Mouse (Mus musculus): ENCODE measurements around the gene Pcgf2.
"Not testable (repeated sequence)": the region's sequence is repeated elsewhere in the genome, so short reads cannot be mapped to it uniquely, and the experiment has no call there.

The Pcgf2 gene

DNA sequence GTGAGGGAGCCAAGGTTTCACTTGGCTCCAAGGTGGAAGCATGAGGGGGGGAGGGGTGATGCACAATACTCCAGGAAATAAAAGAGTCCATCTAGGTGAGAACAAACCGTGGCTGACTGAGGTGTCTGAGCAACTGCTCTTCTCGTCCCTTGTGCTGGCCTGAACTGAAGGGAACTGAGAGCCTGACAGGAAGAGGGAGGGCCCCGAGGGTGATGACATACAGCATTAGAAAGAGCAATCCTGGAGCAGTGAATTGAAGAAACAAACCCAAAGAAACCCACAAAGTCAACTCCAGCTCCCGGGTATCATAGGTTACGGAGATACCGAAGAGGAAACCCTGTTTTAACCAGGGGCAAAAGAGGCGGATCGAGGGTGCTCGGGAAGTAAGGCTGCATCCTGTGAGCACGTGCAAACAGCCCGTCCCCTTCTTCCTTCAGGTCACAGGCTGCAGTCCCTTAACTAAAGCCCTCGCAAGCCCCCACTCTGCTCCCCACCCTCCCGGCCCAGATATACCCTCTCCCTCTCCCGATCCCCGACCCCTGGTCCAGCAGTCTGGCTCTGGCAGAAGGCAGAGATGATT, 18.1 kb upstream of the Pcgf2 start:
- intact Hi-C loops (cut with DNase I) = no loop called here

DNA sequence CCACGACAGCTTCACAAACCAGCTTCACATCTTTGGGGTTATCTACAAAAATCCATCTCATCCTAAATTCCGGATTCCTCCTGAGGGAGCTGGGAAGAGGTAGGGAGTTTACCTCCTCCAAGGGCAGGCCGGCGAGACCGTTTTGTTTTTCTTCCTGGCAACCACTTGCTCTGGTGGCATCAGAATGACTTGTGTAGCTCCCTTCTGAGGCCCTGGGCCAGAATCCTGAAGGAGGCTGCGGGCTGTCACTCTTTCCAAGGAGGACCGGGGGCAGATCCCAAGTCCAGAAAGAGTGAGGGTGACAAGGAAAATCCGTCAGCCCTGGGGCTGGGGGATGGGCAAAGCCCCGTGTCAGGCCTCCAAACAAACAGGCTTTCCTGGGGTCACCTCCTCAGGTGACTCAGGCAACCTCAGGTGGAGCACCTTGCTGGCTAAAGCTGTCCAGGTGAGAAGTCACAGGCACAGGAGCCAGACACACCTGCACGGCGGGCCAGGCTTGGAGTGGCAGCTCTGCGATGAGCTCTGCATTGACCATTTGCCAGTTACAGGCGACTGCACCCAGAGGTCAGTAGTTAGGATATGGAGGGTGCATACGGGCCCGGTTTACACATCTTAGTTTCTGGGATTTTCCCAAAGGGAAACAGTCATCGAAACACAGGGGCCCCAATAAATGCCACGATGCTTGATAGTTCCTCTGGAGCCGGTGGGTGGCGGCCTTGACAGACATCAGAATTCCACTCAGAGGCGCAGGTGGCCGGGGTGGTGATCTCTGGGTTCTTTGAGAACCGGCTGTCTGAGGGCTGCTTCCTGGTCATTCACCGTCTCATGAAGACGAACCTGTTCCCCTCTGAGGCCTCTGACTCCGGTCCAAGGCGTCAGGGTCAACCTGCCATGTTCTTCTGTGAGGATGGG, 17.3 kb upstream of the Pcgf2 start:
- intact Hi-C loops (cut with DNase I) = no loop called here

DNA sequence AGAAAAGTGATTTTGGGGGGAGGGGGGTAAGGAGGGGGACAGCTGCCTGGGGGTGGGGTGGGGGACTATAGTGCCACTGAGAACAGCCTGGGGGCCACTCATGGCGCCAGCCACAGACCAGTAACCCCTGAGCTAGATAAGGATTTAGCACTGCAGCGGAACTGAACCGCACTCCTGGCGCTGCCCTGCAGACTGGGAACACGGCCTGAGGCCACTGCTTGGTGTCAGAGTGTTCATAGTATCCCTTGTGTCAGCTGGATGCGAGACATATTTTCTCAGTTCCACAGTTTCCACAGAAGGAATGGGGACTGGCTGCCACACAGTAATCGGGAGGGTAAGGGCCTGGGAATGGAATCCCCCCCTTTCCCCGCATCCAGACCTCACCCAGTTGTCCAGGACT, 15.7 kb upstream of the Pcgf2 start:
- intact Hi-C loops (cut with DNase I) = no loop called here

- intact Hi-C loops (cut with DNase I) = no loop called here
Measured at GRCm38 (mm10) chr11:97714784-97715760, 14.8 kb upstream of the Pcgf2 start.

DNA sequence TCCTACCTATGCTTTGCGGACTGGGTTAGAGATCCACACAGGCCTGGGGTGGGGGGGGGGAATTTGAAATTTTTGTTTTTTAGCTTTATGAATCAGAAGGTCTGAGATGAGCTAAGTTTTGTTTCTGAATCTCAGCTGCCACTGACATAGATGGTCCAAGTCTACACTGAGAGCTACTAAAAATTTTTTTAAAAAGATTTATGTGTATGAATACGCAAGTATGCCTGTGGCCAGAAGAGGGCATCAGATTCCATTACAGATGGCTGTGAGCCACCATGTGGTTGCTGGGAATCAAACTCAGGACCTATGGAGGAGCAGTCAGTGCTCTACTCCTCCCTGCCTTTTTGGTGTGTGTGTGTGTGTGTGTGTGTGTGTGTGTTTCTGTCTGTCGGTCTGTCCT, 14.1 kb upstream of the Pcgf2 start:
- intact Hi-C loops (cut with DNase I) = no loop called here

- intact Hi-C loops (cut with DNase I) = no loop called here
Measured at GRCm38 (mm10) chr11:97713896-97714295, 13.6 kb upstream of the Pcgf2 start.

DNA sequence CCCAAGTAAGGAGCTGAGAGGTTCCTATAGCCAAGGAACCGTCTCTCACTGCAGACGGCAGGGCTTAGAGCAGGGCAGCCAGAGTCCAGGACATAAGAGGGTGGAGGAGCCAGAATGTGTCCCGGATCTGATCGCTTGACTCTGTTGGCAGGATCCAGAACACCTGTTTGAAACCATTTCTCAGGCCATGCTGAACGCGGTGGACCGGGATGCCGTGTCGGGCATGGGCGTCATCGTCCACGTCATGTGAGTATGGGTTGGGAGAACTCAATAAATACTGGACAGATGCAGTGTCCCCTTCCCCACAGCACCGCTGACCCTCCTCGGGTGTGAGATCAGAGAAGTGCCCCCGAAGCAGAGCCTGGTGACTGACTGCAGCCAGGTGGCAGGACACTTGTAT, 12.0 kb upstream of the Pcgf2 start:
- intact Hi-C loops (cut with DNase I) = no loop called here

DNA sequence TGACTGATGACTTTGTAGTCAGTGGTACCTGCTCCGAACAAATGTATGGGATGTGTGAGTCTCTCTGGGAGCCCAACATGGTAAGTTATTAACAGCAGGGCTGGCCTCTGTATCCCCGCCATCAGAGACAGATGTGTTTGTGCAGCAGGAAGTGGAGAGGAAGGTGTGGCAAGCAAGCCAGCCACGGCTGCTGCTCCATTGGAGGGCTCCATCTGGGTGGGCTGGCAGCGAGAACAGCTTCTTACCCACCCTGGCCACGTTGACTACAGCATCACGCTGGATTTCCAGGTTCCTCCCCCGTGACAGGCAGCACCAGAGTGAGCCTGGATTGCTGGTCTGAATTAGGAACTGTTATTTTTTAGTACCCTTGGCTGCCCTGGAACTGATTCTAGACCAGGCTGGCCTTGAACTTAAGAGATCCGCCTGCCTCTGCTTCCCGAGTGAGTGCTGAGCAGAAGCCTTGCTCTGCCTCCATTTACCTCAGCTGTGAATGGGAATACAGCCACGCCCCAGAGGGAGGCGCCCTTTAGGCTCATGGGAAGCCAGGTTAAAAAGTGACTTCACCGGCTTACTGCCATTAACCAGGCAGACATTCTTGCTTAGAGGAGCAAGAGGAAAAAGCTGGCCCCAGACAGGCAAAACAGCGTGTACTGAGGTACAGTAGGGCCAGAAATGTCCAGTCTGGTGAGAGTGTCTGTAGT, 11.1 kb upstream of the Pcgf2 start:
- intact Hi-C loops (cut with DNase I) = no loop called here

GRCm38 (mm10) chr11:97710067-97710466, 9.8 kb upstream of the Pcgf2 start:
- intact Hi-C loops (cut with DNase I) = not testable (repeated sequence)

- intact Hi-C loops (cut with DNase I) = loop anchor here (5.0 kb wide), 1 partner anchor 39 kb away; the partner anchor contains the start of gene Pip4k2b
Measured at GRCm38 (mm10) chr11:97703039-97703826, 2.9 kb upstream of the Pcgf2 start, which contains the start of gene Psmb3. Psmb3 (plus strand) TSS chr11:97703399.

GRCm38 (mm10) chr11:97702393-97702745, 2.1 kb upstream of the Pcgf2 start:
- intact Hi-C loops (cut with DNase I) = loop anchor here (5.0 kb wide), 1 partner anchor 40 kb away; the partner anchor contains the start of gene Pip4k2b

- intact Hi-C loops (cut with DNase I) = loop anchor here (5.0 kb wide), 1 partner anchor 41 kb away; the partner anchor contains the start of gene Pip4k2b
Measured at GRCm38 (mm10) chr11:97701581-97702392, 1.5 kb upstream of the Pcgf2 start.

DNA sequence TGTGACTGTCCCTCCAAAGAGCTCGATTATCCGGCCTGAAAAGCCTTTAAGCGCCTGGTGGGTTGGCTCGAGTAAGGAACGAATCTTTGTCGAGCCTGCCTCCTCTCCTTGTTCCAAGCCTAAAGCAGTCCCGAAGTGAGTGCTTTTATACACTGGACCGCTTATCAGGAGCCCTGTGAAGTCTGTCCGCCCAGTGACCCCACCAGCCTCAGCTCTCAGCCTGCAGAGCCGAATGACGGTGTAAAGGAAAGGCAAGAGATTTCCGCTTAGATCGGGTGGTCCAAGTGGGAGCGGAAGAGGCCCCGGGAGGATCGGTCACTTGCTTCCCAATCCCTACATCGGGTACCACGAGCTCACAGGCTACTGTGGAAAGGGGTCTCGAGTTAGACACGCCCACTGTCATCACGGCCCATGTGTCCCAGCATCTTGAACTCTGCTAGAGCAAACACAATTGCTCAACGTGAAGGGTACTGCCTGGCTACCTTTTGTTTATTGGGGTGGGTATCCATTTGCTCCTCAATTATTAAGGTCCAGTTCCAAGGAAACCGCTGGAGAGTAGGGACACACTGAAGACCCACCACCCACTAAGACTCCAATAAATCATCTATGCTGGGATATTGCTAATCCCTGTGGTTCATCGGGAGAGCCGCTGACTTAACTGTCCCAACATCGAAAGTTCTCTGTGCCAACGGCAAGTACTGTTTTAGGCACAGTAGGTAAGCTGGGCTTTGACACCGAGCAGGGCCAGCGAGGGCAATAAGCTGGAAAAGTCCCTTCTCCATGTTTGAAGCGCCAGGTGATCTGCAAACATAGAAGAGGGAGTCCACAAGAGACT, 666 bp upstream of the Pcgf2 start:
- intact Hi-C loops (cut with DNase I) = loop anchor here (5.0 kb wide), 1 partner anchor 41 kb away; the partner anchor contains the start of gene Pip4k2b

DNA sequence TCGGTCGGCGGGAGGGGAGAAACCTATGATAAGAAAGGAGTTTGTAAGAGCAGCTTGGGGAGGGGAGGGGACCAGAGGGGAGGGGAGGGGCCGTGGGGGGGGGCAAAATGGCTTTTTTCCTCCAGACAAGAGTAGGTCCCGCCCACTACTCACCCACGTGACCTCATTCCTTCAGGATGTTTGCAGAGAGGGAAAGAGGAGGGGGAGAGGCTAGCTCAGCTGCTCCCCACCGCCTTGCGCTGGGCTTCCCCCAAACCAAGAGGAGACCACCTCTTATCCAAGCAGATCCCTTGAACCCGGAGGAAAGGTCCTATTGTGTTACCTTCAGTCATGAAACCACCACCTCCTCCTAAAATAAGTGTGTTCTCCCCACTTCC, 683 bp downstream of the Pcgf2 start:
- intact Hi-C loops (cut with DNase I) = loop anchor here (5.0 kb wide), 1 partner anchor 43 kb away; the partner anchor contains the start of gene Pip4k2b

DNA sequence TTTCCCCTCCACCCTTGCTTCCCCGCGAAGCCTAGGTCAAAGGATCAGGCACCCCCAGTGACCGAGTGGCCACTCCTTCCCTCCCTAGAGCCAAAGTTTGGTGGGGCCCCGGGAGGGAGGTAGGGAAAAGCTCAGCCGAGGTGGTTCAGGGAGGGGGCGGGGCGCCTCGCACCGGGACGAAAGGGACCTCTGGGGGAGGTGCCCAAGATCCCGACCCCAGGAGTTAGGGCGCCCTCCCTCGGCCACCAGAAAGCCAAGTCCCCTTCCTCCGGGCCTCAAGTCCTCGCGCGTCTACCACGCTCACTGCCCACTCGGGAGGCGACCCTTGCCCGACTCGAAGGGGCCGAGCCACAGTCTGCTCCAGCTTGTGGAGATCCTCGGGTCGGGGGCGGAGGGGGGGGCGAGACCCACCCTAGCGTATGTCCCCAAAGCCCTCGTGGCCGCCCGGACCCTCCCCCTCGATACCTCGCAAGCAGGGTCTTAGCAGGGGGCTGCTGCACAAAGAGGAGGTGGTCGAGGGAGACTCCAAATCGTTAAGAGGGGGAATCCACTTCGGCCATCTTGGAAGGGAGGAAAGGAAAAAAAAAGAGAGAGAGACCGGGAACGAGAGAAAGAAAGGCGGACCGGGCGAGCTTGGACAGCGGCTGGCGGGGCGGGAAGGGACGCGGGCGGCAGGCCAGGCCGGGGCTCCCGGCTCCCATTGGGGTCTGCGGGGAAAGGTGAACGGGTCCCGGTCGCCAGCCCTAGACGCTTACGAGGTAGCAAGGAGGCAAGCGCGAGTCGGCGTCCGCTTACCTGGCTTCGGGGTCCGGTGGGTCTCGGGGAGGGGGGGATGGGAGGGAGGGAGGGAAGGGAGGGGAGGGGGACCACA, 1.3 kb downstream of the Pcgf2 start:
- intact Hi-C loops (cut with DNase I) = no loop called here

- intact Hi-C loops (cut with DNase I) = no loop called here
Measured at GRCm38 (mm10) chr11:97697891-97698529, 2.3 kb downstream of the Pcgf2 start.

All from adrenal gland (tissue).